Mouse (Mus musculus) limb, embryonic 14.5 days (tissue): ENCODE data around the gene Dusp1. TPM values are rescaled to one million over a fixed set of nuclear protein-coding genes. Genes with fewer than 3 reads are reported as not detected.

ENCODE experiments used
- ATAC-seq: fragments of 200-750 bp; cut with Nextera tagmentation; 2 replicates; pipeline ENCODE4 v1.8.0; 2017; ENCODE audit warnings: low read depth, moderate number of reproducible peaks, moderate TSS enrichment; ENCODE audit not compliant: low FRiP score
- DNase-seq: peaks from one replicate; pipeline ENCODE4 v3.0.0-alpha.2; 2015; ENCODE audit warnings: low spot score
- H3K27ac ChIP-seq: fragments of 300-500 bp; sonication (generic); replicated peaks from 2 replicates; pipeline ENCODE4 v1.5.1; 2014; ENCODE audit warnings: low read depth, mild to moderate bottlenecking, low read length, moderate library complexity, mixed read lengths
- H3K27me3 ChIP-seq: fragments of 300-500 bp; sonication (generic); 2 replicates; pipeline ENCODE4 v1.6.1; 2014; ENCODE audit warnings: low read length, mixed read lengths; ENCODE audit not compliant: control insufficient read depth, insufficient read depth
- H3K36me3 ChIP-seq: fragments of 300-500 bp; sonication (generic); 2 replicates; pipeline ENCODE4 v1.6.1; 2014; ENCODE audit warnings: mild to moderate bottlenecking, low read length, moderate library complexity, mixed read lengths; ENCODE audit not compliant: control insufficient read depth, insufficient read depth
- H3K4me1 ChIP-seq: fragments of 300-500 bp; sonication (generic); 2 replicates; pipeline ENCODE4 v1.6.1; 2014; ENCODE audit warnings: antibody characterized with exemption, low read length, mixed read lengths; ENCODE audit not compliant: control insufficient read depth, insufficient read depth
- H3K4me2 ChIP-seq: fragments of 300-500 bp; sonication (generic); replicated peaks from 2 replicates; pipeline ENCODE4 v1.6.1; 2014; ENCODE audit warnings: low read depth, mild to moderate bottlenecking, low read length, moderate library complexity; ENCODE audit not compliant: severe bottlenecking
- H3K4me3 ChIP-seq: fragments of 300-500 bp; sonication (generic); replicated peaks from 2 replicates; pipeline ENCODE4 v1.5.1; 2014; ENCODE audit warnings: low read length
- H3K9ac ChIP-seq: fragments of 300-500 bp; sonication (generic); 2 replicates; pipeline ENCODE4 v1.6.1; 2014; ENCODE audit warnings: mild to moderate bottlenecking, low read depth, low read length, moderate library complexity; ENCODE audit not compliant: severe bottlenecking
- H3K9me3 ChIP-seq: fragments of 300-500 bp; sonication (generic); 2 replicates; pipeline ENCODE4 v1.6.1; 2016; ENCODE audit warnings: low read length; ENCODE audit not compliant: control insufficient read depth
- POLR2A ChIP-seq: fragments of 200-500 bp; IDR thresholded peaks from 2 replicates; pipeline ENCODE4 v1.8.0; 2012; ENCODE audit warnings: inconsistent platforms, mild to moderate bottlenecking, moderate library complexity, borderline replicate concordance; ENCODE audit not compliant: insufficient read depth, insufficient read length; ENCODE audit errors: extremely low read depth
- WGBS: fragments of 180-500 bp; shearing (Covaris S2); extraction: QIAGEN DNeasy Blood & Tissue Kit; methylation state at CpG from one replicate; pipeline ENCODE4 v1.1.7; 2014; 5-methylcytosine and 5-hydroxymethylcytosine counted together
- polyA plus RNA-seq, 2 experiments: library from polyadenylated mRNA; depleted of rRNA in 1 of 2; stranded (reverse) in 1 of 2; unstranded in 1 of 2; fragments of >200 nt; fragmentation: Nextera tagmentation in 1 of 2; extraction: Ambion mirVana in 1 of 2; gene quantifications; 2 replicates each; pipeline versions ENCODE4 v1.2.1 to v1.2.3; 2012 to 2014

Dusp1 gene
- polyA plus RNA-seq, 2 experiments: 27.7 to 29.6 TPM

DNA sequence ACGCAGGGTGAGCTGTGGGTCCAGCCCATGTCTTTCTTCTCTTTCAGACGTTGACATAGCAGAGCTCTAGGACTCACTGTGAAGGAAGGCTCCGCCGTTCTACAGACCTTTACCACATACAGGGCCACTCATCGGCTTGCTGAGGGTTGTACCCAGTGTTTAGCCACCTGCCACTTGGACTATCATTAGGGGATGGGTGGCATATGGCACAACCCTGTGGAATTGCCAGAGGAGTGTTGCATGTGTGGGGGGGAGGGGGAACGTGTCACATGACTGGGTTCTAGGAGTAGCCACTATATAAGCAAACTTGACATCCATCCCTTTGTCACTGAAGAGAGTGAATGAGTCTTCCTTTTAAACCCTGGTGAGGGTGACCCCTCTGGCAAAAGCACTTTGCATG lies 1.5 kb upstream of the Dusp1 start:
- TF ChIP-seq POLR2A: no peak
- H3K27ac ChIP-seq: no peak overlapping the region
- 0 out of 2 replicates have a peak, but pooled peaks cover 2% of the 10 kb centered on the region for H3K9me3 ChIP-seq
- no peak overlapping the region for H3K9ac ChIP-seq
- no peak for ATAC-seq
- no peak for DNase-seq
- peaks cover 44% of the 10 kb centered on the region for H3K36me3 ChIP-seq
- 91% methylated on average over 6 of the region's 6 CpGs for WGBS
- H3K27me3 ChIP-seq: no peaks in the 10 kb centered on the region
- no peak overlapping the region for H3K4me2 ChIP-seq
- H3K4me1 ChIP-seq: peaks cover 15% of the 10 kb centered on the region
- no peak overlapping the region for H3K4me3 ChIP-seq

DNA sequence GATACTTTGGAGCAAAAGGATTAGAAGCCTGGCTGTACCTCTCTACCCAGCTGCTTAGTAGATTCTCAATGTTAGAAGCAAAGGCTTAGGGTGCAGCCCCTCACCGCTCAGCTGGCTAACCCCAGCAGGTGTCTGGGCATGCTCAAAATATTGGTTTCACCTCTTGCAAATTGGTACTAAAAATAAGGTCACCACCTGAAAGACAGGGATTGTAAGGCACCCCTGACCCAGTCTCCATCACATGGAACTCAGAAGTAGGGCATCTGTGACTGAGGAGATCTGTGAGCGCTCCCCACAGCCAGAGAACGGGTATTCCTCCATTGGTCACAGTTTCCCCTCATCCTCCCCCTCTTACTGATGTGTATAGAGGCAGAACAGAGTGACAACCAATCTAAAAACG lies 364 bp upstream of the Dusp1 start:
- Histone ChIP-seq H3K4me2 (peak overlapping the region; percentile 66), H3K4me3 (peak overlapping the region; percentile 69), H3K27me3 (no peaks in the 10 kb centered on the region), H3K36me3 (peaks cover 32% of the 10 kb centered on the region), H3K9ac (peak overlapping the region; percentile 69), H3K27ac (no peak overlapping the region), H3K4me1 (peaks cover 15% of the 10 kb centered on the region), H3K9me3 (no peaks in the 10 kb centered on the region)
- DNase-seq (no peak), ATAC-seq (no peak)
- 70% methylated on average over 4 of the region's 4 CpGs for WGBS
- TF ChIP-seq POLR2A: no peak

DNA sequence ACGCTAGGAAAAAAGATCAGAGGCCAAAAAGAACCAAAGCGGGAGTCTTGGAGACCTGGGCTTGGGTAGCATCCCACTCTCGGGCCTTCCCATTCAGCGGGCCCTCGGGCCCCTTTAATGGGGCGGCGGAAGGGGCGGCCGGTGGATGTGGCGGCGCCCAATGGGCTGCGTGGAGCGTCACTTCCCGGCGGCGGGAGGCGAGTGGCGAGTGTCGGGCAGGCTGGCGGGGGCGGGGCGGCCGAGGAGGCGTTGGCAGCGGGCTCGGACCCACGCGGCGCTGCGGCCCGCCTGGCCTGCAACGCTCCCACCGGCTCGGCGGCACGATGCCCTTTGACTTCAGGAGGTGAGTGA lies 663 bp downstream of the Dusp1 start, which contains the start of gene Ergic1:
TSS of gene Ergic1 (plus strand) at position 200 of the 351 bp plus-strand sequence.
- Histone ChIP-seq H3K36me3 (peaks cover 25% of the 10 kb centered on the region), H3K4me1 (peaks cover 15% of the 10 kb centered on the region), H3K4me3 (peak within 1 kb of the TSS; percentile 69), H3K9ac (peak within 1 kb of the TSS; percentile 69), H3K4me2 (peak within 1 kb of the TSS; percentile 66), H3K9me3 (no peaks in the 10 kb centered on the region), H3K27ac (peak within 1 kb of the TSS; percentile 83), H3K27me3 (no peaks in the 10 kb centered on the region)
- WGBS: 2% methylated on average over 13 of the region's 36 CpGs
- DNase-seq (peak; percentile 86), ATAC-seq (peak; percentile 95)
- TF ChIP-seq POLR2A: peak; percentile 74; the same call in 1 of the 2 replicates

DNA sequence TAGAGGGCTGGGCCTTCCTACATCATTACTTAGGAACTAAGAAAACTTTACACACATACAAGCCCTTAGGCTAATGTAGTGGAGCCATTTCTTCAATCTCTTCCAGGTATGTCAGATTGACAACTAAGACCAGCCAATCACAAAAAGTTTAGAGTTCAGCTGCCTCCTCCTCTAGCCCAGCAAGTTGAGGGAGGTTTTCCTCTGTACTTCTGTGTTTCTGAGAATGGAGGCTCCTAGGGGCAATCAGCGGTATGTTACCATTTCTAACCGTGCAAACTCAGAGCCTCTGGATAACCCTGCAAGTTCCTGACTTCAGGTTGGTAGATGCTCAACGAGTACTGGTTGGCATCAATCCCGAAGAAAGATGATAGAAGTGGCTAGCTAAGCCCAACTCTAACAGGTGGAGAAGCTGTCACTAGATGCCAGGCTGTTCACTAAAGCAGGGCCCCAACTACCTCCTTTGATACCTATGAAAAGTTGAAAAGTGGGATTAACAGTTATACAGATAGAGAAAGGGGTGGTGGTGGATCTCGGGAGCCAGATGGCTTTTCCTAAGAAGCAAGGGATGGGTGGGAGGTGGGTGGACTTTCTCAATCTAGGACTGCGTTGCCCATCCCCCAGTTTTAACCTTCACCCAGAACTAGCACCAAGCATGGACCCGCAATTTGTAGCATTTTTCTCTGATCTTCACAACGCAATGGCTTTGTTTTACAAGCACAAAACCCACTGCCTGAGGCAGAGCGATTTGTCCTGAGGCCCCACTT lies 1.2 kb downstream of the Dusp1 start:
- Histone ChIP-seq H3K27me3 (no peaks in the 10 kb centered on the region), H3K9ac (peak overlapping the region; percentile 69), H3K4me2 (peak overlapping the region; percentile 66), H3K27ac (peak overlapping the region; percentile 83), H3K9me3 (no peaks in the 10 kb centered on the region), H3K4me3 (peak overlapping the region; percentile 69), H3K4me1 (peaks cover 15% of the 10 kb centered on the region), H3K36me3 (peaks cover 21% of the 10 kb centered on the region)
- DNase-seq: no peak
- WGBS: 31% methylated on average over 9 of the region's 9 CpGs
- no peak for TF ChIP-seq POLR2A
- ATAC-seq: peak; percentile 53

DNA sequence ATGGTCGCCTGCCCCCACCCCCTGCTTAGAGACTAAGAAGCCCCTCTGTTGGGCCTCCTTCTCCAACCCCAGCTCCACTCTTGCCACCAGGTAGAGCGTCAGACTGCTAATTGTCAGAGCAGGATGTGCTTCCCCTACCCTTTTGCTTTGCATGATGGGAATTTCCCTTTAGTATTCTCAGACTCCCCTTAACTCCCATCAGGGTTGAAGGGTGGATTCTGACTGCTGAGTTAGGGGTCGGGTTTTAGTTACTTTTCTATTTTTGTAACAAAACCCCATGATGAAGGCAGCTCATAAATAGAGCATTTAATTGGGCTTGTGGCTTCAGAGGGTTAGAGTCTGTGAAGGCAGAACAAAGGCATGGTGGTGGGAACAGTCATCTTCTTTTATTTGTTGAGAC lies 8.9 kb downstream of the Dusp1 start:
- no peak overlapping the region for H3K9ac ChIP-seq
- H3K9me3 ChIP-seq: no peaks in the 10 kb centered on the region
- no peaks in the 10 kb centered on the region for H3K4me1 ChIP-seq
- no peak overlapping the region for H3K4me3 ChIP-seq
- 0 out of 2 replicates have a peak, but pooled peaks cover 5% of the 10 kb centered on the region for H3K27me3 ChIP-seq
- WGBS: 61% methylated on average over 3 of the region's 3 CpGs
- ATAC-seq (no peak), DNase-seq (no peak)
- no peak overlapping the region for H3K27ac ChIP-seq
- no peaks in the 10 kb centered on the region for H3K36me3 ChIP-seq
- no peak overlapping the region for H3K4me2 ChIP-seq
- no peak for TF ChIP-seq POLR2A
